Mouse (Mus musculus): ENCODE measurements around the gene Ppp1r16b.

Ppp1r16b gene

GRCm38 (mm10) chr2:158665098-158665497 is at the start of gene Ppp1r16b:
Ppp1r16b (plus strand) TSS chr2:158665398.
- DNase-seq, result no peak

- no peak for DNase-seq
These were observed 49.5 kb upstream of the Ppp1r16b start for GRCm38 (mm10) chr2:158615702-158616101.

GRCm38 (mm10) chr2:158616296-158616695 is 48.9 kb upstream of the Ppp1r16b start:
- DNase-seq, result no peak

- DNase-seq, result no peak
These were observed 48.4 kb upstream of the Ppp1r16b start for GRCm38 (mm10) chr2:158616790-158617189.

- DNase-seq, result peak; percentile 94
These were observed 40.4 kb upstream of the Ppp1r16b start, which contains the start of gene Actr5 for GRCm38 (mm10) chr2:158624718-158625222. Actr5 (plus strand) TSS chr2:158624888.

GRCm38 (mm10) chr2:158625231-158625630 is 40.0 kb upstream of the Ppp1r16b start:
- no peak for DNase-seq

GRCm38 (mm10) chr2:158625697-158626096 is 39.5 kb upstream of the Ppp1r16b start:
- no peak for DNase-seq

- DNase-seq, result no peak
These were observed 36.3 kb upstream of the Ppp1r16b start for GRCm38 (mm10) chr2:158628858-158629257.

GRCm38 (mm10) chr2:158629414-158629813 is 35.8 kb upstream of the Ppp1r16b start:
- DNase-seq, result no peak

GRCm38 (mm10) chr2:158631873-158632272 is 33.3 kb upstream of the Ppp1r16b start:
- no peak for DNase-seq

- peak; percentile 48 for DNase-seq
These were observed 23.3 kb upstream of the Ppp1r16b start for GRCm38 (mm10) chr2:158641869-158642268.

GRCm38 (mm10) chr2:158642587-158642986 is 22.6 kb upstream of the Ppp1r16b start:
- DNase-seq, result no peak

GRCm38 (mm10) chr2:158643791-158644190 is 21.4 kb upstream of the Ppp1r16b start:
- DNase-seq, result no peak

GRCm38 (mm10) chr2:158651159-158651908 is 13.9 kb upstream of the Ppp1r16b start:
- DNase-seq, result no peak

- peak; percentile 59 for DNase-seq
These were observed 12.2 kb upstream of the Ppp1r16b start for GRCm38 (mm10) chr2:158652985-158653384.

- DNase-seq, result no peak
These were observed 10.5 kb upstream of the Ppp1r16b start for GRCm38 (mm10) chr2:158654717-158655116.

GRCm38 (mm10) chr2:158655806-158656205 is 9.4 kb upstream of the Ppp1r16b start:
- no peak for DNase-seq

GRCm38 (mm10) chr2:158658822-158659221 is 6.4 kb upstream of the Ppp1r16b start:
- no peak for DNase-seq

- no peak for DNase-seq
These were observed 5.9 kb upstream of the Ppp1r16b start for GRCm38 (mm10) chr2:158659346-158659745.

- DNase-seq, result no peak
These were observed 1.0 kb downstream of the Ppp1r16b start for GRCm38 (mm10) chr2:158666071-158666800.

GRCm38 (mm10) chr2:158667022-158667670 is 1.9 kb downstream of the Ppp1r16b start:
- DNase-seq, result no peak

- DNase-seq, result no peak
These were observed 2.7 kb downstream of the Ppp1r16b start for GRCm38 (mm10) chr2:158667671-158668432.

Measured in cerebellum, adult 9-10 months (tissue).